Mouse (Mus musculus): ENCODE measurements around the gene Nat8. TPM values are rescaled to one million over a fixed set of nuclear protein-coding genes. Genes with fewer than 3 reads are reported as not detected.
A peak's percentile ranks its signal among the peaks of the same experiment; 100 is the strongest.
"Not testable (repeated sequence)": the region's sequence is repeated elsewhere in the genome, so short reads cannot be mapped to it uniquely, and the experiment has no call there.

The Nat8 gene
- polyA plus RNA-seq, 1 experiment from 2014 or later, result 0.15 TPM

DNA sequence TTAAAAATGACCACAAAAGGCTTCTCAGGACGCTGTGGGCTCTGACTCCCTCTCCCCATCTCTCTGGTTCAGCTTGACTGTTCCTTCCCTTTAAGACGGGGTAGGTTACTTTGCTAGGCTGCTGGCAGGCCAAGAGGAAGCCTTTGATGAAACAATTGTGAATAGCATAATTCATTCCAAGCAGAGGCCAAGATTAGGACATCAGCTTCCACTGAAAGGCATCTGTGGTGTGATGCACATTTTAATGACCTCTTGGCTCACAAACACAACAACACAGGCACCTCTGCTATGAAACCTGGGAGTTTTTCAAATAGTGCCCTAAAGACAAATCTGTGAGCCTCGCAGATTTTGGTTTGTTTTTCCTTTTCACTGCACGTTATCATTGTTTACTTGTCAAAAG, 8.1 kb upstream of the Nat8 start:
- no peaks in the 10 kb centered on the region for H3K9me3 ChIP-seq (ENCODE audit: control insufficient read depth, low read length)
- 58% methylated on average over 4 of the region's 4 CpGs for WGBS
- no peaks in the 10 kb centered on the region for H3K4me1 ChIP-seq (replicated peaks; ENCODE audit: control insufficient read depth, insufficient read depth, low read length)
- no peaks in the 10 kb centered on the region for H3K27me3 ChIP-seq (ENCODE audit: control insufficient read depth, insufficient read depth, low read length)
- no peak overlapping the region for H3K9ac ChIP-seq (ENCODE audit: low read depth, low read length)
- no peak for ATAC-seq (ENCODE audit: low FRiP score)
- no peak overlapping the region for H3K4me2 ChIP-seq (replicated peaks; ENCODE audit: low read depth, low read length)
- no peak overlapping the region for H3K4me3 ChIP-seq (ENCODE audit: low read depth, low read length)
- DNase-seq (ENCODE audit: low spot score), result no peak
- H3K36me3 ChIP-seq (ENCODE audit: control insufficient read depth, insufficient read depth, low read length), result no peaks in the 10 kb centered on the region
- H3K27ac ChIP-seq (ENCODE audit: low read depth, low read length), result no peak overlapping the region

DNA sequence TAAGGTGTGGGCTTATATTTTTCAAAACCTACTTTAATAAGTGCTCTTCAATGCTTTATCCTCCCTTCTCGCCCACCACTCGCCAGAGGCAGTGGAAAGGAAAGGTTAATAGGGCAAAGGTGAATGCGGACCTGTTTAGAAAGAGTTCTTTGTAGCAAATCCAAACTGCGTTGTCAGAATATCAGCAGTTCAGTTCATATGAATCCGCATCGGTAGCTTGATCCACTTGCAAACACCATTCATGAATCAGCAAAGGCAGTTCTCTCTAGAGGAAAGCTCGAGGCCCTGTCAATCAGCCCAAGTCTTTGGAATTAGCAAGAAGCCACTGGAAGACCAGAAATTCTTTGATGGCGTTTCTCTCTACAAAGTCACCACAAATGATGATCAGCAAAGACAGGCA, 6.8 kb upstream of the Nat8 start:
- Histone ChIP-seq H3K9ac (ENCODE audit: low read depth, low read length) (no peak overlapping the region), H3K36me3 (ENCODE audit: control insufficient read depth, insufficient read depth, low read length) (no peaks in the 10 kb centered on the region), H3K4me2 (replicated peaks; ENCODE audit: low read depth, low read length) (no peak overlapping the region), H3K27me3 (ENCODE audit: control insufficient read depth, insufficient read depth, low read length) (no peaks in the 10 kb centered on the region), H3K4me1 (replicated peaks; ENCODE audit: control insufficient read depth, insufficient read depth, low read length) (no peaks in the 10 kb centered on the region), H3K9me3 (ENCODE audit: control insufficient read depth, low read length) (no peaks in the 10 kb centered on the region), H3K27ac (ENCODE audit: low read depth, low read length) (no peak overlapping the region), H3K4me3 (ENCODE audit: low read depth, low read length) (no peak overlapping the region)
- peak; percentile 9 for DNase-seq (ENCODE audit: low spot score)
- 51% methylated on average over 8 of the region's 8 CpGs for WGBS
- no peak for ATAC-seq (ENCODE audit: low FRiP score)

DNA sequence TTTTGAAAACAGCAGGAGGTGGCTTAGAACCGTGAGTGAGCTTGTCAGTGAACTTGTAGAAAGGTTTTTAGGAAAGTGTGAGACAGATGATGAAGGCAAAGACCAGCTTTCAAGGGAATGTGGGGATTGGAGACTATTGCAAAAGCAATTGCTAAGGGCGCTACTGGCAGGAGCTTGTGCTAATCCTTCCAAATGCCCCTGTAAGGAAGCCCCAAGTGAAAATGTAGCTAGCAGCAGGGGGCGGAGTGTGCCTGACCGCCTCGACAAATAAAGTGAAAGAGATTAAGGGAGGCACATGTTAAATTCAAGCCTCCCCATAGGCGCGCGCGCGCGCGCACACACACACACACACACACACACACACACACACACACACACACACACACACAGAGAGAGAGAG, 5.4 kb upstream of the Nat8 start:
- H3K36me3 ChIP-seq (ENCODE audit: control insufficient read depth, insufficient read depth, low read length); H3K9me3 ChIP-seq (ENCODE audit: control insufficient read depth, low read length); H3K4me2 ChIP-seq (replicated peaks; ENCODE audit: low read depth, low read length); H3K4me3 ChIP-seq (ENCODE audit: low read depth, low read length); H3K27ac ChIP-seq (ENCODE audit: low read depth, low read length); H3K9ac ChIP-seq (ENCODE audit: low read depth, low read length); H3K4me1 ChIP-seq (replicated peaks; ENCODE audit: control insufficient read depth, insufficient read depth, low read length); H3K27me3 ChIP-seq (ENCODE audit: control insufficient read depth, insufficient read depth, low read length); ATAC-seq (ENCODE audit: low FRiP score): not testable (repeated sequence)
- 15% methylated on average over 12 of the region's 12 CpGs for WGBS
- DNase-seq (ENCODE audit: low spot score), result peak; percentile 45

DNA sequence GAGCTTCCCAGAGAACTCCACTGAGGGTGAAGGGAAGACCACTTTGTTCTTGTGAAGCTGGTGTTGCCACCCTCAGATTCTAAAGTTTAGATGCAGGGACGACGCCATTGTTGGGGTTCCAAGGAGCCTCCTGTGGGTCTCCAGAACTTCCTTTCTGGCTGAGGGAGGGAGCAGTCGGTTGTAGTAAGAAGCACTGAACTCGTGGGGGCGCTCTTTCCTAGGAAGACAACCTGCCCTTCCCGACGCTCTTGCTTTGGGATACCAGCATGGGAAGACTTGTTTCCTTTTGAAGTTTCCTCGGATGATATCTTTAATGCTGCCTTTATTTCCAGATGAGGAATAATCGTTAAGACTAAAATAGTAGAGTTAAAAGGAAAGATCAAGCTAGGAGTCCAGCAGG, 4.9 kb upstream of the Nat8 start:
- peak; percentile 43 for DNase-seq (ENCODE audit: low spot score)
- not testable (repeated sequence) for H3K4me3 ChIP-seq (ENCODE audit: low read depth, low read length); H3K27me3 ChIP-seq (ENCODE audit: control insufficient read depth, insufficient read depth, low read length)

DNA sequence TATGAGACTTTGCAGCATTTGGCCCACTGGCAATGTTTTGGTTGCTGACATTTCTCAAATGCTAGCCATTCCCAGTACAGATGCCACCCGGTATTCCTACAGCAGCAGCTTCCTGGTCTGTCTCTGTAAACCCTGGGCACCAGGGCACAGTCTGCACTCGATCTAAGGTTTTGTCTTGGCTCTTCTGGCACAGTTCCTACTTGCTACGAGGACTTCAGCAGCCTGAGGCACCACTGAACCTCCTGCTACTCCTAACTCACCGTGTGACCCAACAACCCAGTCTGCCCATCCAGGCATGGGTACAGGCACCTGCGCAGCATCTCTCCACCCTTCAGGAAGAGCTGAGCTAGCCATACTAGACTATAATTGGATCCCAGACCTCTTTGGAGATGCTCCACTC, 4.2 kb upstream of the Nat8 start:
- not testable (repeated sequence) for H3K27me3 ChIP-seq (ENCODE audit: control insufficient read depth, insufficient read depth, low read length); ATAC-seq (ENCODE audit: low FRiP score); H3K4me1 ChIP-seq (replicated peaks; ENCODE audit: control insufficient read depth, insufficient read depth, low read length); H3K36me3 ChIP-seq (ENCODE audit: control insufficient read depth, insufficient read depth, low read length); H3K4me3 ChIP-seq (ENCODE audit: low read depth, low read length); DNase-seq (ENCODE audit: low spot score); H3K9ac ChIP-seq (ENCODE audit: low read depth, low read length); H3K9me3 ChIP-seq (ENCODE audit: control insufficient read depth, low read length); H3K4me2 ChIP-seq (replicated peaks; ENCODE audit: low read depth, low read length); H3K27ac ChIP-seq (ENCODE audit: low read depth, low read length)
- WGBS, result 81% methylated on average over 5 of the region's 5 CpGs

More for the DNA sequence above, 4.9 kb upstream of the Nat8 start:
- H3K27ac ChIP-seq (ENCODE audit: low read depth, low read length); H3K4me2 ChIP-seq (replicated peaks; ENCODE audit: low read depth, low read length); ATAC-seq (ENCODE audit: low FRiP score); H3K4me1 ChIP-seq (replicated peaks; ENCODE audit: control insufficient read depth, insufficient read depth, low read length); H3K36me3 ChIP-seq (ENCODE audit: control insufficient read depth, insufficient read depth, low read length); H3K9me3 ChIP-seq (ENCODE audit: control insufficient read depth, low read length); H3K9ac ChIP-seq (ENCODE audit: low read depth, low read length): not testable (repeated sequence)
- 25% methylated on average over 8 of the region's 9 CpGs for WGBS

DNA sequence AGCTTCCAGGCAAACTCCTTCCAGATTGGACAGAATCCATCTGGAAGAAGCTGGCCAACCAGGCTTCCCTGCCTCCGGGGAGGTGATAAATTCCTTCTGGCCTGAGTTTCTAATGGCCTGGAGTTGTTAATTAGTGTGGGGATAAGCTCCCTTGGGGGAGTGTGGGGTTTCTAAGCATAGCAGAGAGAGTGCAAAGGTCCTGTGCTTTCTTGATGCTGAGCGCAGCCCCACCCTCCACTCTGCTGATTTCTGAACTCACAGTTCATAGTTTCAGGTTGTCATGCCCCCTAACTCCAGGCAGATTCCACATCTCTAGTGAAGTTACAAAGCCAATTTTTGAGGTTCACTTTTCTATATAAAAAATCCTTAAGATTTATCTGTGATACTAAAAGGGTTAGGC, 3.2 kb upstream of the Nat8 start:
- WGBS, result 69% methylated on average over 1 of the region's 2 CpGs
- H3K27ac ChIP-seq (ENCODE audit: low read depth, low read length); H3K27me3 ChIP-seq (ENCODE audit: control insufficient read depth, insufficient read depth, low read length); H3K4me3 ChIP-seq (ENCODE audit: low read depth, low read length); ATAC-seq (ENCODE audit: low FRiP score); H3K36me3 ChIP-seq (ENCODE audit: control insufficient read depth, insufficient read depth, low read length); H3K4me1 ChIP-seq (replicated peaks; ENCODE audit: control insufficient read depth, insufficient read depth, low read length); DNase-seq (ENCODE audit: low spot score); H3K9ac ChIP-seq (ENCODE audit: low read depth, low read length); H3K9me3 ChIP-seq (ENCODE audit: control insufficient read depth, low read length); H3K4me2 ChIP-seq (replicated peaks; ENCODE audit: low read depth, low read length): not testable (repeated sequence)

DNA sequence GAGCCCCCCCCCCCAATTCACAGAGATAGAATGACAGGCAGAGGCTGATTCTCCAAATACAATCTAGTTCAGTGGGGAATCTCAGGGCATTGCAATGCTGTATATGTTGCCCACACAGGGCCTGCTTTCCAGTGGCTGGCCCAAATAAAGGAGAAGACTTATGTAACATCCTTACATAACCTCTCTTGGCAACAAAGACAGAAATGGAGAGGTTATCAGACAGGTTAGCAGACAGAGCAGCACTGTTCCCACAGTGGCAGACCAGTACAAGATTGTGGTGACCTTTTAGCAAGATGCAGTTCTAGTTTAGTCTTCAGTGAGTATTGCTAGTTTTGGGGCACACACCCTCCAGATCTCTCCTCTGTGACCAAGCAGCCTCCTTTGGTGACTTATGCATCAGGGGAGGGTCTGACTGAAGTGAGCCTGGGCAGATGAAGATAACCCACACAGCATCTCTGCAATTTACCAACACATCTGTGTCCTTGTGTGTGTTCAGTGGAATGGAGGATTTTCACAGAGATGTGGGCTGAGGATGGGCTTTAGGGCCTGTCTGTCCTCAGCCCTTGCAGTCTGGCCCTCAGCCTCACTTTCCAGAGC, 2.7 kb upstream of the Nat8 start:
- DNase-seq (ENCODE audit: low spot score); H3K27me3 ChIP-seq (ENCODE audit: control insufficient read depth, insufficient read depth, low read length): not testable (repeated sequence)

DNA sequence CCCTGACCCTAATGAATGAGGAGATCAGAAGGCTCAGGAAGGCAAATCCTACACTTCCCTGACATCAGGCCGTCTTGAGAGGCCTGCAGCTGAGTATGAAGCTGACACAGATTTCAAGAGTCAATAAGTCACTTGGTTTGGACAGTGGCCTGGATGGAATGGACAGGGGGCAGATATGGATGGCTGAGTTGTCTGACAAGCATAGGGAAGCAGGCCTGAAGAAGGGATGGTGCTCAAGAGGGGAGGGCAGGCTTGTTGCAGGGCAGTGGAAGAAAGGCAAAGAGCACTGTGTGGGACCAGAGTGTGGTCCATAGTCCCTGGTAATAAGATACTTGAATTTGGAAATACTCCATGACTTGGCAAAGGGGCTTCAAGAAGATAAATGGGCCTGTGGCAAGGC, 2.4 kb downstream of the Nat8 start:
- 65% methylated on average over 1 of the region's 1 CpGs for WGBS

More for the DNA sequence above, 2.7 kb upstream of the Nat8 start:
- not testable (repeated sequence) for ATAC-seq (ENCODE audit: low FRiP score); H3K4me2 ChIP-seq (replicated peaks; ENCODE audit: low read depth, low read length); H3K4me1 ChIP-seq (replicated peaks; ENCODE audit: control insufficient read depth, insufficient read depth, low read length); H3K9me3 ChIP-seq (ENCODE audit: control insufficient read depth, low read length); H3K36me3 ChIP-seq (ENCODE audit: control insufficient read depth, insufficient read depth, low read length); H3K9ac ChIP-seq (ENCODE audit: low read depth, low read length); H3K27ac ChIP-seq (ENCODE audit: low read depth, low read length); H3K4me3 ChIP-seq (ENCODE audit: low read depth, low read length)

DNA sequence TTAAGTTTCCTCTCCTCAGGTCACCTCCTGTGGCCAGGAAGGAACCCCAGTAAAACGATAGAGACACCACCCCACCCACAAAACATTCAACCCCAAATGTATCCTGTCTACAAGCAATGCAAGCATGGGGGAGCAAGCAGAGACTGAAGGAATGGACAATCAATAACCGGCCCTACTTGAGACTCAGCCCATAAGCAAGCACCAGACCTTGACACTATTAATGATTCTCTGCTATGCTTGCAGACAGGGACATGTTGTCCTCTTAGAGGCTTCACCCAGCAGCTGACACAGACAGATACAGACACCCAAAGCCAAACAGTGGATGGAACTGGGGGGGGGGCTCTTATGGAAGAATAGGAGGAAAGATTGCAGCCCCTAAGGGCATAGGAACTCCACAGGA, 6.0 kb downstream of the Nat8 start:
- no peaks in the 10 kb centered on the region for H3K9me3 ChIP-seq (ENCODE audit: control insufficient read depth, low read length)
- H3K9ac ChIP-seq (ENCODE audit: low read depth, low read length), result no peak overlapping the region
- no peaks in the 10 kb centered on the region for H3K36me3 ChIP-seq (ENCODE audit: control insufficient read depth, insufficient read depth, low read length)
- no peak for DNase-seq (ENCODE audit: low spot score)
- no peaks in the 10 kb centered on the region for H3K27me3 ChIP-seq (ENCODE audit: control insufficient read depth, insufficient read depth, low read length)
- H3K27ac ChIP-seq (ENCODE audit: low read depth, low read length), result no peak overlapping the region
- no peak overlapping the region for H3K4me3 ChIP-seq (ENCODE audit: low read depth, low read length)
- no peak for ATAC-seq (ENCODE audit: low FRiP score)
- H3K4me1 ChIP-seq (replicated peaks; ENCODE audit: control insufficient read depth, insufficient read depth, low read length), result no peaks in the 10 kb centered on the region
- H3K4me2 ChIP-seq (replicated peaks; ENCODE audit: low read depth, low read length), result no peak overlapping the region
- WGBS, result 86% methylated on average over 2 of the region's 2 CpGs

More for the DNA sequence above, 2.4 kb downstream of the Nat8 start:
- Histone ChIP-seq H3K4me2 (replicated peaks; ENCODE audit: low read depth, low read length) (no peak overlapping the region), H3K4me1 (replicated peaks; ENCODE audit: control insufficient read depth, insufficient read depth, low read length) (no peaks in the 10 kb centered on the region), H3K9me3 (ENCODE audit: control insufficient read depth, low read length) (no peaks in the 10 kb centered on the region), H3K27ac (ENCODE audit: low read depth, low read length) (no peak overlapping the region), H3K36me3 (ENCODE audit: control insufficient read depth, insufficient read depth, low read length) (no peaks in the 10 kb centered on the region), H3K27me3 (ENCODE audit: control insufficient read depth, insufficient read depth, low read length) (no peaks in the 10 kb centered on the region), H3K9ac (ENCODE audit: low read depth, low read length) (no peak overlapping the region), H3K4me3 (ENCODE audit: low read depth, low read length) (no peak overlapping the region)
- ATAC-seq (ENCODE audit: low FRiP score) (no peak), DNase-seq (ENCODE audit: low spot score) (no peak)
